Mouse (Mus musculus) C2C12 (cell line): ENCODE results near the gene C1qtnf5. TPM values are rescaled to one million over a fixed set of nuclear protein-coding genes. Genes with fewer than 3 reads are reported as not detected.

ENCODE experiments used
- H3K27me3 ChIP-seq: one replicate; pipeline ENCODE4 v1.6.1; 2011; ENCODE audit not compliant: control insufficient read depth, insufficient read depth, insufficient read length
- H3K36me3 ChIP-seq: one replicate; pipeline ENCODE4 v1.6.1; 2011; ENCODE audit not compliant: control insufficient read depth, insufficient read depth
- H3K4me3 ChIP-seq: one replicate; pipeline ENCODE4 v1.5.1; 2011; ENCODE audit warnings: mild to moderate bottlenecking, control low read depth; ENCODE audit not compliant: poor library complexity, insufficient read depth, severe bottlenecking
- H3K79me2 ChIP-seq: one replicate; pipeline ENCODE4 v1.6.1; 2011; ENCODE audit not compliant: control insufficient read depth, insufficient read depth
- H3K79me3 ChIP-seq: one replicate; pipeline ENCODE4 v1.6.1; 2011; ENCODE audit warnings: low read depth, control low read depth
- H3ac ChIP-seq: one replicate; pipeline ENCODE3; 2011; ENCODE audit warnings: low read depth; ENCODE audit not compliant: control insufficient read depth, insufficient read length
- CEBPB ChIP-seq: IDR thresholded peaks from one replicate; pipeline ENCODE4 v1.6.1; 2011; ENCODE audit warnings: low read depth, mild to moderate bottlenecking, control low read depth, moderate library complexity
- CTCF ChIP-seq: IDR thresholded peaks from one replicate; pipeline ENCODE4 v1.5.1; 2011; ENCODE audit not compliant: control insufficient read depth, insufficient read depth, insufficient read length
- FOSL1 ChIP-seq: IDR thresholded peaks from one replicate; pipeline ENCODE4 v1.8.0; 2011; ENCODE audit warnings: mild to moderate bottlenecking, low read length; ENCODE audit not compliant: poor library complexity, insufficient read depth, severe bottlenecking
- MAX ChIP-seq: IDR thresholded peaks from one replicate; pipeline ENCODE4 v1.6.1; 2011; ENCODE audit warnings: mild to moderate bottlenecking, control low read depth
- MYOD1 ChIP-seq: IDR thresholded peaks from one replicate; pipeline ENCODE4 v1.6.1; 2011; ENCODE audit warnings: low read depth; ENCODE audit not compliant: control insufficient read depth, insufficient read length
- MYOG ChIP-seq: IDR thresholded peaks from one replicate; pipeline ENCODE4 v1.6.1; 2011; ENCODE audit not compliant: control insufficient read depth, insufficient read length; ENCODE audit errors: extremely low read depth
- USF1 ChIP-seq: IDR thresholded peaks from one replicate; pipeline ENCODE4 v1.6.1; 2011; ENCODE audit warnings: low read depth, mild to moderate bottlenecking, control low read depth, moderate library complexity
- long read RNA-seq, 2 experiments: library from polyadenylated mRNA; unstranded; transcript quantifications; one replicate each; pipeline ENCODE4 v2.0.0; 2019 to 2020
- polyA plus RNA-seq: library from polyadenylated mRNA; unstranded; fragments of >200 nt; fragmentation: generic; extraction: Trizol; gene quantifications from one replicate; pipeline ENCODE4 v1.2.1, GENCODE M21; 2012; ENCODE audit warnings: missing spikeins

Gene C1qtnf5
- polyA plus RNA-seq, result 0.15 TPM
- long read RNA-seq, experiment 1, transcript C1qtnf5-204 (3 exons, 1,365 nt), result major isoform, 7 of 11 reads
- long read RNA-seq, experiment 1, partial matches to known transcripts, result 0 of 11 reads
- long read RNA-seq, experiment 1, other reads (novel, unspliced or antisense), result 2 of 11 reads
- long read RNA-seq, experiment 2, result 0 reads

- peaks cover 54% of the 10 kb centered on the region for H3K79me2 ChIP-seq
- H3ac ChIP-seq, result no peak within 1 kb of the TSS
- peaks cover 23% of the 10 kb centered on the region for H3K79me3 ChIP-seq
- no peak within 1 kb of the TSS for H3K4me3 ChIP-seq
- TF ChIP-seq CTCF, result no peak
- no peaks in the 10 kb centered on the region for H3K27me3 ChIP-seq
- peaks cover 11% of the 10 kb centered on the region for H3K36me3 ChIP-seq
These were observed at the start of gene C1qtnf5 for GRCm38 (mm10) chr9:44107110-44107509. C1qtnf5 (plus strand) TSS chr9:44107245.

DNA sequence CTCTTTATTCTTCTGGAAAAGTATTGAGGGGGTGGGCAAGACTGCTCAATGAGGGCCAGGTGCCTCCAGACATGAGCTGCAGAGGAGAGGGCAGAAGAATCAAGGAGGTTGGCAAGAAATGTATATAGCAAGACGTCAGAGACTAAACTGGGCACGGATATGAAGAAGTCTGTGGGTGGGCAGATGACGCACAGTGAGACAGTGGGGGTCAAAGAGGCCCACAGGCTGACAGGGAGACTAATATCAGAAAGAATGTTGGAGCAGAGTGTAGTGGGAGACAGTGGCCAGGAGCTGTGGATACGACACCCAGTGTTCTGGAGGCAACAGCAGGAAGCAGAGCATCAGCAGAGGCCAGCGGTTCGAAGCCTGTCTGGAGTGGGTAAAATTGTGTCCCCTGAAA is 48.4 kb upstream of the C1qtnf5 start:
- Histone ChIP-seq H3K79me3 (no peaks in the 10 kb centered on the region), H3K36me3 (no peaks in the 10 kb centered on the region), H3K4me3 (no peak overlapping the region), H3ac (no peak overlapping the region), H3K27me3 (no peaks in the 10 kb centered on the region), H3K79me2 (no peaks in the 10 kb centered on the region)
- TF ChIP-seq MYOG, result no peak
- TF ChIP-seq CTCF, result no peak
- no peak for TF ChIP-seq USF1
- no peak for TF ChIP-seq FOSL1
- TF ChIP-seq MYOD1, result no peak
- TF ChIP-seq MAX, result no peak
- TF ChIP-seq CEBPB, result no peak

DNA sequence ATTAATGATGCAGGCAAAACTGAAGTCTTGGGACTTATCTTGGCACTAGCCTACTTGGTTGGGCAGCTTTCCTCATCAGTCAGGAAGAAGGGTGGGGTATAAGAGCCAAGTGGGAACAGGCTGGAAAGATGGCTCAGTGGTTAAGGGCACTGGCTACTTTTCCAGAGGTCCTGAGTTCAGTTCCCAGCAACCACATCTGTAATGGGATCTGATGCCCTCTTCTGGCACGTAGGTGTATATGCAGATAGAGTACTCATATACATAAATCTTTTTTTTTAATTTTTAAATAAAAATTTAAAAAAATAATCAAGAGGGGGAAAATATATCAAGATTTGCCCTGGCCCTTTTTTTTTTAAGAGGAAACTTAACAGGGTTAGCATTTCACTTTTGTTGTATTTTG is 41.9 kb upstream of the C1qtnf5 start:
- TF ChIP-seq USF1, result no peak
- no peak for TF ChIP-seq MYOG
- TF ChIP-seq CEBPB, result no peak
- no peak for TF ChIP-seq MAX
- TF ChIP-seq FOSL1, result no peak
- TF ChIP-seq MYOD1, result no peak
- no peak for TF ChIP-seq CTCF
- no peak overlapping the region for H3ac ChIP-seq
- no peaks in the 10 kb centered on the region for H3K79me3 ChIP-seq
- H3K79me2 ChIP-seq, result no peaks in the 10 kb centered on the region
- H3K4me3 ChIP-seq, result no peak overlapping the region
- H3K36me3 ChIP-seq, result no peaks in the 10 kb centered on the region
- H3K27me3 ChIP-seq, result no peaks in the 10 kb centered on the region

- H3ac ChIP-seq, result peak within 1 kb of the TSS; percentile 39
- no peaks in the 10 kb centered on the region for H3K27me3 ChIP-seq
- TF ChIP-seq CEBPB (peak; percentile 54), FOSL1 (no peak), MYOD1 (no peak), MAX (peak; percentile 94), USF1 (peak; percentile 87), MYOG (no peak), CTCF (peak; percentile 95)
- no peaks in the 10 kb centered on the region for H3K36me3 ChIP-seq
- H3K4me3 ChIP-seq, result no peak within 1 kb of the TSS
- H3K79me3 ChIP-seq, result no peaks in the 10 kb centered on the region
- no peaks in the 10 kb centered on the region for H3K79me2 ChIP-seq
These were observed 40.2 kb upstream of the C1qtnf5 start, which contains the start of gene Usp2 for GRCm38 (mm10) chr9:44066785-44067225. Usp2 (plus strand) TSS chr9:44067021.

GRCm38 (mm10) chr9:44067241-44067959 is 39.6 kb upstream of the C1qtnf5 start:
- Histone ChIP-seq H3K36me3 (no peaks in the 10 kb centered on the region), H3K27me3 (no peaks in the 10 kb centered on the region), H3K4me3 (no peak overlapping the region), H3K79me2 (no peaks in the 10 kb centered on the region), H3ac (peak overlapping the region; percentile 39), H3K79me3 (no peaks in the 10 kb centered on the region)
- TF ChIP-seq USF1 (no peak), MAX (no peak), CEBPB (no peak), MYOG (no peak), MYOD1 (no peak), FOSL1 (no peak), CTCF (no peak)
